Mouse (Mus musculus): ENCODE measurements at regions not wholly inside any gene's neighbourhood (a gene's known extent, or its start where the extent isn't known, plus 50 kb on each side); places are given as distances from the start of the nearest gene placed in this dataset.
"Not testable (repeated sequence)": the region's sequence is repeated elsewhere in the genome, so short reads cannot be mapped to it uniquely, and the experiment has no call there.

DNA sequence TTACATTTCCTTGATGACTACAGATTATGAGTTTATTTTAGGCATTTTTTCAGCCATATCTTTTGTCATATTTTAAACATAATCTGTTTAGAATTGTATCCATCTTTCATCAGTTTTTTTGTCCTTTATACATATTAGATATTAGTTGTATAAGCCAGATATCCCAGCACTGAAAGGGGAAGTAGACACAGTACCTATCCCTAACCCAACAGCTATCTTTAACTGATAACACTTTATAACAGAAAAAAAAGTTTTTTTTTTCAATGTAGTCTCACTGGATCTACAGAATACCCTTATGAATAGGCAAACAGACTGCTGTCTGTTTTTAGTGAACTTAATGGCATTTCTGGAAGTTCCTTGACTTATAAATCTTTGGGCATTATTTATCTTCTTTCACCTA, 1152.1 kb upstream of the Fam98a start:
- DNase-seq, result no peak

GRCm38 (mm10) chr17:76696219-76696618, 1144.5 kb upstream of the Fam98a start:
- DNase-seq, result no peak

GRCm38 (mm10) chr17:76658056-76658455, 1106.3 kb upstream of the Fam98a start:
- DNase-seq, result no peak

DNA sequence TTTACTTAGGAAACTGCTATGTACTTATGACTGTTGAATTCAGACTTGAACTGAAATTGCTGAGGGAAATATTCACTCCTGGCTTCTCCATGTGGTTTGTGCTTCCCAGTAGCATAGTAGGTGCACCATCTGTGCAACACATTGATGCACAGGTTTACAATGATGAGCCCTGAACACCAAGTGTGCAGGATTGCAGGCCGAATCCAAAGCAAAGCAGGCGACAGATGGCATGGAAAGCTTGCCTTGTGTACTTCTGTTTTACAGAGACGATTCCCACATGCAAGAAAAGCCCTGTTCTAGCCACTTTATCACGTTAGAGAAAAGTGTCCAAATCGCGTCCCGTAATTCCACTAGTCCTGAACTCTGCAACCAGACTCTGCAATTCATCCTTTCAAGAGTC, 1074.2 kb upstream of the Fam98a start:
- no peak for DNase-seq

- no peak for DNase-seq
These were observed 1053.5 kb upstream of the Fam98a start for GRCm38 (mm10) chr17:76605237-76605636.

- no peak for DNase-seq
These were observed 1026.6 kb upstream of the Fam98a start for GRCm38 (mm10) chr17:76578323-76578722.

- no peak for DNase-seq
These were observed 1008.0 kb upstream of the Fam98a start for GRCm38 (mm10) chr17:76559725-76560124.

- no peak for DNase-seq
These were observed 993.8 kb upstream of the Fam98a start for GRCm38 (mm10) chr17:76545566-76545965.

DNA sequence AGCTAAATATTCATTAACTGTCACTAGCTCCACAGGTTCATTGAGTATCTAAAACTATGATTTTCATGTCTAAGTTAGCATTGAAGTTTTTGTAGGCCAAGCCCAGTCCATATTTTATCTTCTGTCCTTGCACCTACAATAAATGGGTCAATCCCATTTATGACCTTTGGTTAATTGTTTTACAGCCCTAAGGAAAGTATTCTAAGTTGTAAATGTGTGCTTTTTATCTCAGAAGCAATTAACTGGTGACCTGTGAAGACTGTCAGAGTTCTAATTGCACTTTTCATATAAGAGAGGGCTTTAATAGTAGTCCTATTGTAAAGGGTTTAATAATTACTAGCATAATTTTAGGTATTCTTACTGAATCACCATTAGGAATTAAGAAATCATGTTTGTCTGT, 984.0 kb upstream of the Fam98a start:
- DNase-seq, result no peak

DNA sequence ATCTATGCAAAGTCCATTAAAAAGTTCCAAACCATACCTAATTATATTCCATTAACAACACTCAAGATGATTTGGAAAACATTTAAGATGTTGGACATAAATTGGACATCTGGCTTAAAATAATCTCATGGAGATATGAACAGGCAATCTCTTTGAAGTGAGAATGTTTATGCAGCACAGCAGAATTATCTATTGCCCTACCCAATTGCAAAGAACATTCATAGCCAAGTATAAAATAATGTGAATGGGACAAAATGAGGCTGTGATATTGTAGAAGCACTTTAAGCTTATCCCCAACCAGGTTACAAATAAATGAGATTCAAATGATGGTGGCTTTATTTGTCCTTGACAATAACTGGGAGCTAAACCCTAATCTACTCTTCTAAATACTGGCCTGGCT, 950.0 kb upstream of the Fam98a start:
- DNase-seq, result no peak

DNA sequence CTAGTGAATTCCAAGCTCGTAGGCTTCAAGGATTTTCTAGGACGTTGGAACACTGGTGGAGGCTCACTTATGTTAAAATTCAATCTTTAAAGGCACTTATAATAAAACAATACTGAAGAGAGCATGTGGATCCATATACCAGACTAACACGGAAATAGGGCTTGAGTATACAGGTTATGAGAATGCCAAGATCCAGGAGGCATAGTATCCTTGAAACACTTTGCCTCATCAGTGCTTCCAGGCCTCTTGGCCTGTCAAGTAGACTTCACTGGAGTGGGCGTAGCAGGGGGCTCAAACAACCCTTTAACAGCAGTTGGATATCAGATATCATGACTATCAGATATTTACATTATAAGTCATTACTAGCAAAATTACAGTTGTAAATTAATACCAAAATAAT, 948.7 kb upstream of the Fam98a start:
- DNase-seq, result no peak

DNA sequence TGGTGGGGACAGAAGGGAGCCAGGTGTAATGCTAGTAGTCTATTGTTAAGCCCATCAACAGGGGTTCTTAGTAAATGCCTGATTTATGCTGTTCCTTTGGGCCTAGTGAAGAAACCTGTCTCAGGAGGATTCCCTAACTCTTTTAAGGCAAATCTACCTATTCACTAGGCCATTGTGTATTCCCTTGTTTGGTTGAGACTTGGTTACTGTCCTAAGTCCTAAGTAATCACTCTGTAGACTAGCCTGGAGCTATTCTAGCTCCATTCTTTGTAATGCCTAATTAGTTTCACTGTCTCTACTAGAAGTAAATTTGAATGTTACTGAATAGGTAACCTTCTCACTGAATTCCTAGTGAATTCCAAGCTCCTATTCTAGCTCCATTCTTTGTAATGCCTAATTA, 948.2 kb upstream of the Fam98a start:
- DNase-seq, result not testable (repeated sequence)

DNA sequence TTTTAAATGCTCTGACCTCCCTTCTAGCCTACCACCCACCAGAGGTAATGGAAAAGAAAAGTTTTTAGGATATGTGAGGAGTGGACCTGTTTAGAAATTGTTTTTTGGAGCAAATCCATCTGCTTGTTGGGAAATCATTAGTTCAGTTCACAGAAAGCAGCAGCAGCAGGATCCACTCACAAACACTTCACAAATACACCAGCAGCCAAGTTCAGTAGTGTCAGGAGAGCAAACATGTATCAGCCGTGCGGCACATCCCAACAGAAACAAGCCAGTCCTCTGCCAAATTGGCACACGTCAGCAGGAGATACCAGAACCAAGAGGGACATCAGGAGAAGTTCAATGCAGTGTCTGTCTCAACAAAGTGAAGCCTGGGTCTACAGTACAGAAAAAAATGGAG, 935.6 kb upstream of the Fam98a start:
- DNase-seq, result peak; percentile 69

GRCm38 (mm10) chr17:76484130-76484529, 932.4 kb upstream of the Fam98a start:
- peak; percentile 13 for DNase-seq

DNA sequence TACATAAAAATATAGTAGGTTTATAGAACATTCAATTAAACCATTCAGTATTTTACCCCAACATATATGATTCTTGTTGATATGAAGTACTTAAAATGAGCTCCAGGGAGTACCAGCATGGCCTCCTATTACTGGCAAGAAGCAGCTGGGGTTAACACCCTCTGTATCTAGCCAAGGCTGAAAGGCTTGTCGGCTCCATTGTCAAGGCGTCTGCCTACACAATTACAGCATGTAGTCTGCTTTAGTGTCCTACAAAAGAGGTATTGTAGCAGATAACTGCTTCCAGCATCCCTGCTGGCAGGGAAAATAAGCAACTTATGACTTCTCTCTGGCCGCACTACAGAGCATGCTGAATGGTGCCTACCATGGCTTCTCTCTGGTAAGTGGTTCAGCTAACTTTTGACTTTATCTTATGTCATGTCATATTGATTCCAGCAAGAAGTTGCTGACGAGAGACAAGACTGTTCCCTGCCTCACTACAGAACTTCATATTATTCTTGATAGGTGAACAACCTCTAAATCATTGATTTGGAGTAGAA, 899.6 kb upstream of the Fam98a start:
- no peak for DNase-seq

Measured in lung, postnatal 10 days (tissue).